Mouse (Mus musculus) cerebellum, adult (tissue): ENCODE results near the gene Lgr6.
"Not testable (repeated sequence)": the region's sequence is repeated elsewhere in the genome, so short reads cannot be mapped to it uniquely, and the experiment has no call there.

Experiments
- ATAC-seq: cut with Nextera tagmentation; 2 replicates; pipeline ENCODE4 v1.9.2; 2017; ENCODE audit warnings: mild to moderate bottlenecking, moderate library complexity, mixed read lengths; ENCODE audit not compliant: insufficient number of reproducible peaks, low FRiP score, low TSS enrichment

Gene Lgr6

GRCm38 (mm10) chr1:135129543-135130183 lies 24.6 kb upstream of the Lgr6 start:
- no peak for ATAC-seq

DNA sequence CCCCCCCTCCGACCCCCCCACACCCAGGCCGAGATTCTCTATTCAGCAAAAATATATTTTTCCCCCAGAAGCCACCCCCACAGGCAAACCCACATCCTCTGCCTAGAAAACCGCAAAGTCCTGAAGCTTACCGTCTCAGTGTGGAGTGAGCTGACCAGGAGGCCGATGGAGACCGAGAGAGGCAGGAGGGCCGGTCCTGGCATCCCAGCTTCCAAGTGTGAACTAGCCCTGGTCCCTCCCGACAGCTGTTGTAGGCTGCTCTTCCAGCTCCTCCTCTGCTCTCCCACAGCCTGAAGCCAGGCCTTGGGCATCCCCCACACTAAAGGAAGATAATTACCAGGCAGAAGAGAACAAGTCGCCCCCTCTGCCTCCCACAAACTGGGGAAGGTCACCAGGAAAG lies 23.9 kb upstream of the Lgr6 start:
- ATAC-seq = no peak

GRCm38 (mm10) chr1:135128011-135128441 lies 22.9 kb upstream of the Lgr6 start:
- ATAC-seq = no peak

GRCm38 (mm10) chr1:135126443-135127027 lies 21.5 kb upstream of the Lgr6 start:
- no peak for ATAC-seq

GRCm38 (mm10) chr1:135125990-135126389 lies 20.9 kb upstream of the Lgr6 start:
- no peak for ATAC-seq

GRCm38 (mm10) chr1:135124573-135125363 lies 19.7 kb upstream of the Lgr6 start:
- no peak for ATAC-seq

DNA sequence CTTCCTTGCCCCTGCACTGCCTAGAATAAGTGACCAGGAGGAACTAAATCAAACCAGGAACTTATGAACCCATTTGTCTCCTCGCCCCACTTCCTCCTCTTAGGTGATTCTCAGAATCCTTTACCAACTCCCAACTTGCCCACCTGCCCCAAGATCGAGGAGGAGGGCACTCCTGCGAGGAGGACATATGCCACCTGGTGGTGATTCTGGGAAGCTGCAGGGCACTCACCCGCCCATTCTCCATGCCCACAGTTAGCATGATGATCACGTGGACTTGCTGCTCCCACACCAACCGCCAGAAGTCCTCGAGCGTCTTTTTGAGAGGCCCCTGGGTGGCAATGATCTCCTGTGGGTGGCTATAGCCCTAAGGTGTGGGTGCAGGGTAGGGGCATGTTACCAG lies 7.6 kb upstream of the Lgr6 start:
- peak; percentile 8; the same call in 1 of the 2 replicates for ATAC-seq

DNA sequence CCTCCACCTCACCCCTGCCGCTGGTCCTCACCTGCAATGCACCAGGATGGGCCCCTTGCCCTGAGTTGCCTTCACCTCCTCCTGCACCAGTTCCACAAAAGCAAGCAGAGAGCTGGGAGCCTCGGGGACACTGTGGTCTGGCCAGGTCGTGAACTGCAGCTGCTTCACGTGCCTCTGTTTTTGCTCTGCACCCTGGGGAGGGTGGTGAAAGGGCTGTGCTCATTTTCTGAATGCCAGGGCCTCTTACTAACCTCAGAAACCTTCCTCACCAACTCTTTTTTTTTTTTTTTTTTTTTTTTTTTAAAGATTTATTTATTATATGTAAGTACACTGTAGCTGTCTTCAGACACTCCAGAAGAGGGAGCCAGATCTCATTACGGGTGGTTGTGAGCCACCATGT lies 6.2 kb upstream of the Lgr6 start:
- not testable (repeated sequence) for ATAC-seq

DNA sequence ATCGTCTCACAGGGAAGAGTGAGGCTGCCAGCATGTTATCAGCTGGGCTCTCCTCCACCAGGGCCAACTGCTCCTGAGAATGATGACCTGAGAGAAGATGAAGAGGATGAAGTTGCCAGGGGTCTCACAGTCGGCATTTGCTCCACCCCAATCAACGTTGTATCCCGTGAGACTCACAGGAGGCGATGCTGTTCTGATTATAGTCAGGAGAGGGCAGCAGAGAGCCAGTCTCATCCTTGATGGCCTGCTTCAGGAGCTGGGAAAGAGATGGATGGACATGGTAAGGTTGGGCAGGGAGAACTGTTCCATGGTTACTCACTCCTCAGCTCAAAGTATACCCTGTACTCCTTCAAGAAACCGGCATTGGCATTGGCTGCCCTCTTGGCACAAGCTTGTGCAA lies 5.0 kb upstream of the Lgr6 start:
- ATAC-seq = peak; percentile 23; the same call in 1 of the 2 replicates

DNA sequence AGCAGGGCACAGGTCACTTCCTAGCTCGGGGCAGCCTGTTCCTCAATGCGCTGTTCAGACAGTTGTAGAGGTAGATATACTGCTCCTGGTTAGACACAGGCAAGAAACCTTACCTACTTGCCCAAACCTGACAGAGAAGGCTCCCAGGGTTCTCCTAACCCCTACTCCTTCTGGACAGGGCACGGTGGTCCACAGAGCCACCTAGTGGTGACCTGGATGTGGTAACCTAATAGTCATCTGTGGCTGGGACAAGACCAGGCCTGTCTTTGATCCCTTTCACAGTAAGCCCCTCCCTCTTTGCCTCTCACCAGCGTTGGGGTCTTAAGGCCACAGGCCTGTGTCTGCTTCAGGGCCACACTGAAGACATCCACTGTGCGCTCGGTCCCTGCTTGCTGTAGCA lies 3.5 kb upstream of the Lgr6 start:
- ATAC-seq = no peak

- ATAC-seq = no peak
Measured at GRCm38 (mm10) chr1:135105951-135106350, 875 bp upstream of the Lgr6 start.

GRCm38 (mm10) chr1:135100400-135100799 lies 4.7 kb downstream of the Lgr6 start:
- ATAC-seq = no peak

- ATAC-seq = no peak
Measured at GRCm38 (mm10) chr1:135098441-135098840, 6.6 kb downstream of the Lgr6 start.

- no peak for ATAC-seq
Measured at GRCm38 (mm10) chr1:135097441-135097840, 7.6 kb downstream of the Lgr6 start.

GRCm38 (mm10) chr1:135096312-135096711 lies 8.8 kb downstream of the Lgr6 start:
- ATAC-seq = no peak

DNA sequence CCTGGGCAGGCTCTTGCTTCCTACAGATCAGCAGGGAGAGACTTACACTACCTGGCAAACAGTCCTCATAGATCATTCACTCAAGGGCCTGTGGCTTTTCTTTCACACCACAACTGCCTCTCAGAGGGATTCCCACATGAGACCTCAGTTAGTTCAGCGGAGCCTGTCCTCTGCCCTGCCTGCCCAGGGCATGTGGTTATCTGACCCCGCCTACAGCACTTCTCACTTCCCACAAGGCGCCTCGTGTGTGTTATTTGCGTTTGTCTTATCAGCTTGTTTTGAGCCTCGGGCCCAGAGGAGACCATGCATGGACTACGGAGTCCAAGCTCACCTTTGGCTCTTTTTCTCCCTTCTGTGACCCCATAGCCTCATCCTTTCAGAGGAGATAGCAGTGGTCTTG lies 9.9 kb downstream of the Lgr6 start:
- ATAC-seq = no peak

DNA sequence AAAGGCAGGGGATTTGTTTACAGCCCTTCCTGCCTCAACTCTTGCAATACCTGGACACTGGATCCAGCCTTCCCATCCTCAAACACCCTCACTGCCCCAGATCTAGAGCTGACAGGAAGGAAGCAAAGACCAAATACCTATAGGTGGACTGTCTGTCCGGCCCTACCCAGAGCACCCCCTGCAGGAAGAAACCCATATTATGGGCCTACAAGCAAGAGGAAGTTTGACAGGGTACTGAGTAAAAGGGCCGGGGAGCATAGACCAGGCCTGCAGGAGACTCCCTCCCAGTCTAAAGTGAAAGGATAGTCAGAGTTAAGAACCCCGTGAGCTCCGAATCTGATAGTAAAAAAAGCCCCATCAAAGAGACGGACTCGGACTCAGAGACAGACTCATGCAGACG lies 10.4 kb downstream of the Lgr6 start:
- ATAC-seq = no peak

DNA sequence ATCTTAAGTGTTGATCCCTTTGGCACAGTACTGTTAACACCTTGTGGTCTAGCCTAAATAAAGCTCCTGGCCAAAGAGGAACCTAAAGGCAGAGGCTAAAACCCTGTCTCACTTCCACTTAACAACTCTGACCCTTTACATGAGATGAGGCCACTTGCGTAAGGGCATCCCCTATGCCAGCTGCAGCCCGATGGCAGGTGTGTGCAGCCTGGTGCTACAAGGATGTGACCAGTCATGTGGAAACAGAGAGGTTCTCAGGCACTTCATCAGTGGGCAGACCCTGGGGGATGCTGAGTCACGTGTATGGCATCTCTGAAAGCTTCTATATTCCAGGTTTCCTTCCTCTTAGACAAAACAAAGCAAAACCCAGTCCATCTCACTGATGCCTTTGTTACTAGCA lies 14.2 kb downstream of the Lgr6 start:
- no peak for ATAC-seq

DNA sequence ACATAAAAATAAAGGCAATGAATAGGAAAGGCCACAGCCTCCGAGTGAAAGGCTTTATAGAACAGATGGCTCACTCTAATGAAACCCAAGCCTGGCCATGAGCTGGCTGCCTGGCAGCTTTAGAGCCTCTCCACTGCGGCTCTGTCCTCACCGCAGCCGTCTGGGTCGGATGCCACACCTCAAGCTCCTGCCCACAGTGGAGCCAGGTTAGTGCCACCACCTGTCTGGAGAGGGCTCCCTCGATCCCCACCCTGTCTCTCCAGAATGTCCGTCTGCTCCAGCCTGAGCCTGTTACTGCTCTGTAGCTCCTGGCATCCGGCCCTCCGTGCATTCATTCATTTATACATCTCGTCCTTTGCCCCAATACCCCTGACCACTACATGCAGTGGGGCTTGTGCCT lies 15.4 kb downstream of the Lgr6 start:
- ATAC-seq = peak; percentile 80

DNA sequence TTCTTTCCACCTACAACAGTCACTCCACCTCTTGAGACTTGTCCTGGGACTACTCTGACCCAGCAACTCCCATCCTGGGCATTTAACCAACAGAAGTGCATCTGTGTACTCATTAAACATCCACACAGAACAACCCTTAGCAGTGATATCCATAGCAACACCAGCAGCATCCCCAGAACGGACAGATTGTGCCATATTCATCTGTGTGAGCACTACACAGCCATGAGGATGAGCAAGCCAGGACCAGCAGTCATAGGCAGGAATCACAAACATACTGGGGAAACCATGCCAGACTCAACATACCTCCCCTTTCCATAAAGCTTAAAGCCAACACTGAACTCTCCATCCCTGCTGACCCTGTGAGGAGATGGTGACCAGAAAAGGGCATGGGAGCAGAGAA lies 17.7 kb downstream of the Lgr6 start:
- no peak for ATAC-seq

DNA sequence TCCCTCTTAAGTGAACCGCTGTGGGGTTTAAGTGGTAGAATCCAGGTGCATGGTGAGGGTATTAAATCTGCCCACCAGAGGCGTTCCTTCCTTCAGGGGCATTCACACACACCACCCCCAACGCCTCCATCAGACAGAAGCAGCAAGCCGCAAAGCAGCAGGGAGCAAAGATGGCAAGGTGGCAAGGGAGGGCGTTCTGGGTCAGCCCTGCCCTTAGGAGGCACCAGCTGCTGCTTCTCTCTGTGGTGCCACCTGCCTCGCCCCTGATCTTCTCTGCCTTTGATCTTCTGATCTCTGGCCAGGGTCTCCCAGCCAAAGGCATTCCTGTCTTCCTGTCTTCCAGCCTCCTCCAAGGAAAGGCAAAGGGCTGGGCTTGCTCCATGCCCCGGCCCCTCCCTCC lies 19.1 kb downstream of the Lgr6 start:
- no peak for ATAC-seq
